Comparison of ENCODE assay signal across 17 mouse cellular contexts in genomic region chr5:130117932-130118331, GRCm38 (mm10). TPM values are rescaled to one million over a fixed set of nuclear protein-coding genes. Genes with fewer than 3 reads are reported as not detected.
DNase-seq lines count a peak whose midpoint lies in the region; ATAC-seq lines count a peak whose summit lies in the region.
"Had no signal": no experiment of that assay in that cellular context is flagged by ENCODE, and none has a peak within 500 bp of the region (broad histone marks: within the 10 kb centered on the region; RNA-seq: fewer than 3 reads in every experiment).

No protein-coding gene starts in this region.

- peaks cover 4% of the 10 kb centered on the region; the same call in 1 of the 2 replicates for H3K4me1 ChIP-seq in hindbrain, embryonic 13.5 days (replicated peaks)
- H3K4me1 ChIP-seq in hindbrain, embryonic 12.5 days = peaks cover 12% of the 10 kb centered on the region
- H3K4me1 ChIP-seq in midbrain, embryonic 15.5 days = no peaks in the 10 kb centered on the region
- H3K4me1 ChIP-seq in midbrain, embryonic 16.5 days (ENCODE audit: control insufficient read depth, insufficient read depth, low read length) = 0 out of 2 replicates have a peak, but pooled peaks cover 2% of the 10 kb centered on the region
- peaks cover 48% of the 10 kb centered on the region for H3K4me1 ChIP-seq in limb, embryonic 13.5 days
- H3K4me1 ChIP-seq in forebrain, embryonic 10.5 days = peaks cover 10% of the 10 kb centered on the region; the same call in 1 of the 2 replicates
- H3K4me1 ChIP-seq in forebrain, embryonic 13.5 days = no peaks in the 10 kb centered on the region
- H3K4me1 ChIP-seq: liver, embryonic 13.5 days had no signal

- H3K9me3 ChIP-seq in hindbrain, embryonic 13.5 days = no peaks in the 10 kb centered on the region
- H3K9me3 ChIP-seq in hindbrain, embryonic 12.5 days (replicated peaks) = no peaks in the 10 kb centered on the region
- no peaks in the 10 kb centered on the region for H3K9me3 ChIP-seq in midbrain, embryonic 15.5 days
- H3K9me3 ChIP-seq in midbrain, embryonic 16.5 days (replicated peaks; ENCODE audit: control insufficient read depth, low read length, poor library complexity, severe bottlenecking) = no peaks in the 10 kb centered on the region
- H3K9me3 ChIP-seq in limb, embryonic 13.5 days = no peaks in the 10 kb centered on the region
- H3K9me3 ChIP-seq in forebrain, embryonic 10.5 days = no peaks in the 10 kb centered on the region
- H3K9me3 ChIP-seq in forebrain, embryonic 13.5 days (replicated peaks) = no peaks in the 10 kb centered on the region
- H3K9me3 ChIP-seq: hindbrain, embryonic 10.5 days; liver, embryonic 13.5 days had no signal

- no peaks in the 10 kb centered on the region for H3K27me3 ChIP-seq in hindbrain, embryonic 13.5 days
- H3K27me3 ChIP-seq in hindbrain, embryonic 12.5 days = no peaks in the 10 kb centered on the region
- H3K27me3 ChIP-seq in midbrain, embryonic 15.5 days (replicated peaks) = no peaks in the 10 kb centered on the region
- no peaks in the 10 kb centered on the region for H3K27me3 ChIP-seq in midbrain, embryonic 16.5 days (ENCODE audit: control insufficient read depth, insufficient read depth, low read depth, low read length)
- no peaks in the 10 kb centered on the region for H3K27me3 ChIP-seq in limb, embryonic 13.5 days
- no peaks in the 10 kb centered on the region for H3K27me3 ChIP-seq in forebrain, embryonic 10.5 days (ENCODE audit: poor library complexity, severe bottlenecking)
- no peaks in the 10 kb centered on the region for H3K27me3 ChIP-seq in forebrain, embryonic 13.5 days
- H3K27me3 ChIP-seq: liver, embryonic 13.5 days had no signal

- no peak overlapping the region for H3K9ac ChIP-seq in hindbrain, embryonic 13.5 days
- H3K9ac ChIP-seq in hindbrain, embryonic 12.5 days = no peak overlapping the region
- no peak overlapping the region for H3K9ac ChIP-seq in midbrain, embryonic 15.5 days
- H3K9ac ChIP-seq in midbrain, embryonic 16.5 days (ENCODE audit: low read depth, low read length) = no peak overlapping the region
- no peak overlapping the region for H3K9ac ChIP-seq in limb, embryonic 13.5 days
- no peak overlapping the region for H3K9ac ChIP-seq in forebrain, embryonic 13.5 days
- H3K9ac ChIP-seq: liver, embryonic 13.5 days had no signal

- no peak overlapping the region for H3K4me3 ChIP-seq in hindbrain, embryonic 13.5 days
- no peak overlapping the region for H3K4me3 ChIP-seq in hindbrain, embryonic 12.5 days
- no peak overlapping the region for H3K4me3 ChIP-seq in midbrain, embryonic 15.5 days
- H3K4me3 ChIP-seq in midbrain, embryonic 16.5 days (ENCODE audit: low read depth, low read length) = no peak overlapping the region
- H3K4me3 ChIP-seq in limb, embryonic 13.5 days = no peak overlapping the region
- H3K4me3 ChIP-seq in forebrain, embryonic 10.5 days = no peak overlapping the region
- H3K4me3 ChIP-seq in forebrain, embryonic 13.5 days = no peak overlapping the region
- H3K4me3 ChIP-seq: hindbrain, embryonic 10.5 days; liver, embryonic 13.5 days had no signal

- no peak for DNase-seq in forebrain, embryonic 10.5 days (ENCODE audit: extremely low spot score, low spot score)
- DNase-seq: adrenal gland, postnatal 10 days; cerebellum, adult 11-12 months; cerebellum, postnatal 25 days; gastrocnemius, postnatal 25 days; kidney, postnatal 36 days; liver, embryonic 13.5 days; retina, postnatal 1 day had no signal

- H3K36me3 ChIP-seq in hindbrain, embryonic 13.5 days = peaks cover 20% of the 10 kb centered on the region
- H3K36me3 ChIP-seq in hindbrain, embryonic 12.5 days = 0 out of 2 replicates have a peak, but pooled peaks cover 8% of the 10 kb centered on the region
- 0 out of 2 replicates have a peak, but pooled peaks cover 3% of the 10 kb centered on the region for H3K36me3 ChIP-seq in midbrain, embryonic 15.5 days (replicated peaks)
- no peaks in the 10 kb centered on the region for H3K36me3 ChIP-seq in midbrain, embryonic 16.5 days (ENCODE audit: control insufficient read depth, insufficient read depth, low read length)
- peaks cover 35% of the 10 kb centered on the region for H3K36me3 ChIP-seq in limb, embryonic 13.5 days
- peaks cover 52% of the 10 kb centered on the region for H3K36me3 ChIP-seq in forebrain, embryonic 10.5 days (replicated peaks)
- peaks cover 14% of the 10 kb centered on the region for H3K36me3 ChIP-seq in forebrain, embryonic 13.5 days (ENCODE audit: poor library complexity, severe bottlenecking)

- H3K27ac ChIP-seq in hindbrain, embryonic 13.5 days = peak overlapping the region; percentile 6; the same call in 1 of the 2 replicates
- no peak overlapping the region for H3K27ac ChIP-seq in hindbrain, embryonic 12.5 days
- 0 out of 2 replicates have a peak overlapping the region, but pooled peaks have one; percentile 26 for H3K27ac ChIP-seq in midbrain, embryonic 15.5 days
- no peak overlapping the region for H3K27ac ChIP-seq in midbrain, embryonic 16.5 days (ENCODE audit: low read length)
- peak overlapping the region; percentile 66; the same call in 1 of the 2 replicates for H3K27ac ChIP-seq in limb, embryonic 13.5 days
- no peak overlapping the region for H3K27ac ChIP-seq in forebrain, embryonic 10.5 days
- no peak overlapping the region for H3K27ac ChIP-seq in forebrain, embryonic 13.5 days
- H3K27ac ChIP-seq: hindbrain, embryonic 10.5 days; liver, embryonic 13.5 days had no signal

- WGBS in hindbrain, embryonic 13.5 days = 79% methylated on average over 6 of the region's 6 CpGs
- 82% methylated on average over 6 of the region's 6 CpGs for WGBS in hindbrain, embryonic 12.5 days
- 82% methylated on average over 6 of the region's 6 CpGs for WGBS in midbrain, embryonic 15.5 days
- WGBS in midbrain, embryonic 16.5 days = 80% methylated on average over 6 of the region's 6 CpGs
- WGBS in limb, embryonic 13.5 days = 49% methylated on average over 6 of the region's 6 CpGs
- 91% methylated on average over 6 of the region's 6 CpGs for WGBS in forebrain, embryonic 10.5 days
- WGBS in forebrain, embryonic 13.5 days = 83% methylated on average over 6 of the region's 6 CpGs

- no peak overlapping the region for H3K4me2 ChIP-seq in hindbrain, embryonic 13.5 days
- H3K4me2 ChIP-seq in hindbrain, embryonic 12.5 days (replicated peaks) = no peak overlapping the region
- no peak overlapping the region for H3K4me2 ChIP-seq in midbrain, embryonic 15.5 days
- no peak overlapping the region for H3K4me2 ChIP-seq in midbrain, embryonic 16.5 days (ENCODE audit: low read length)
- no peak overlapping the region for H3K4me2 ChIP-seq in limb, embryonic 13.5 days (replicated peaks)
- H3K4me2 ChIP-seq in forebrain, embryonic 13.5 days = no peak overlapping the region
- H3K4me2 ChIP-seq: liver, embryonic 13.5 days had no signal

- no peak for ATAC-seq in hindbrain, embryonic 13.5 days (ENCODE audit: low FRiP score)
- ATAC-seq in hindbrain, embryonic 12.5 days (ENCODE audit: low FRiP score) = no peak
- ATAC-seq in midbrain, embryonic 15.5 days (replicated peaks) = no peak
- ATAC-seq in midbrain, embryonic 16.5 days = no peak
- no peak for ATAC-seq in limb, embryonic 13.5 days (ENCODE audit: low FRiP score, low read depth)
- no peak for ATAC-seq in forebrain, embryonic 13.5 days
- ATAC-seq: inflammation-experienced regulatory T-cells, adult 6 months; lung, postnatal 0 days had no signal

RNA-seq across cellular contexts. Expression of gene Kctd7, which starts 26.7 kb away (rescaled TPM):
- polyA plus RNA-seq in hindbrain, embryonic 13.5 days (2015; fragmentation: Nextera tagmentation; extraction: Ambion mirVana) = 13.2 and 13.7 TPM in 2 replicates
- polyA plus RNA-seq in hindbrain, embryonic 12.5 days (2016; fragmentation: Nextera tagmentation; extraction: Ambion mirVana) = 8.7 and 10.1 TPM in 2 replicates
- polyA plus RNA-seq in midbrain, embryonic 15.5 days (2015; fragmentation: Nextera tagmentation; extraction: Ambion mirVana) = 18.0 and 19.9 TPM in 2 replicates
- polyA plus RNA-seq in midbrain, embryonic 16.5 days (2015; fragmentation: Nextera tagmentation; extraction: Ambion mirVana) = 20.2 and 21.4 TPM in 2 replicates
- polyA plus RNA-seq in limb, embryonic 13.5 days (2015; fragmentation: Nextera tagmentation; extraction: Ambion mirVana) = 6.7 and 7.0 TPM in 2 replicates
- polyA plus RNA-seq in forebrain, embryonic 10.5 days (2016; fragmentation: Nextera tagmentation; extraction: Ambion mirVana) = 3.6 and 3.9 TPM in 2 replicates
- polyA plus RNA-seq in forebrain, embryonic 13.5 days (2015; fragmentation: Nextera tagmentation; extraction: Ambion mirVana) = 8.3 and 8.9 TPM in 2 replicates

RNA-seq across cellular contexts. Expression of gene Tpst1, which starts 44.8 kb away (rescaled TPM):
- 52.5 and 52.8 TPM in 2 replicates for polyA plus RNA-seq in hindbrain, embryonic 13.5 days (2015; fragmentation: Nextera tagmentation; extraction: Ambion mirVana)
- polyA plus RNA-seq in hindbrain, embryonic 12.5 days (2016; fragmentation: Nextera tagmentation; extraction: Ambion mirVana) = 57.0 and 62.9 TPM in 2 replicates
- polyA plus RNA-seq in midbrain, embryonic 15.5 days (2015; fragmentation: Nextera tagmentation; extraction: Ambion mirVana) = 54.7 and 59.4 TPM in 2 replicates
- polyA plus RNA-seq in midbrain, embryonic 16.5 days (2015; fragmentation: Nextera tagmentation; extraction: Ambion mirVana) = 52.9 and 56.8 TPM in 2 replicates
- 99.2 and 104 TPM in 2 replicates for polyA plus RNA-seq in limb, embryonic 13.5 days (2015; fragmentation: Nextera tagmentation; extraction: Ambion mirVana)
- 54.9 and 57.0 TPM in 2 replicates for polyA plus RNA-seq in forebrain, embryonic 10.5 days (2016; fragmentation: Nextera tagmentation; extraction: Ambion mirVana)
- polyA plus RNA-seq in forebrain, embryonic 13.5 days (2015; fragmentation: Nextera tagmentation; extraction: Ambion mirVana) = 47.5 and 50.2 TPM in 2 replicates

RNA-seq across cellular contexts. Expression of gene Rabgef1, which starts 53.7 kb away (rescaled TPM):
- polyA plus RNA-seq in hindbrain, embryonic 13.5 days (2015; fragmentation: Nextera tagmentation; extraction: Ambion mirVana) = 40.6 and 40.8 TPM in 2 replicates
- polyA plus RNA-seq in hindbrain, embryonic 12.5 days (2016; fragmentation: Nextera tagmentation; extraction: Ambion mirVana) = 33.3 and 38.2 TPM in 2 replicates
- 41.1 and 46.4 TPM in 2 replicates for polyA plus RNA-seq in midbrain, embryonic 15.5 days (2015; fragmentation: Nextera tagmentation; extraction: Ambion mirVana)
- 46.7 and 48.7 TPM in 2 replicates for polyA plus RNA-seq in midbrain, embryonic 16.5 days (2015; fragmentation: Nextera tagmentation; extraction: Ambion mirVana)
- 25.8 and 26.6 TPM in 2 replicates for polyA plus RNA-seq in limb, embryonic 13.5 days (2015; fragmentation: Nextera tagmentation; extraction: Ambion mirVana)
- polyA plus RNA-seq in forebrain, embryonic 10.5 days (2016; fragmentation: Nextera tagmentation; extraction: Ambion mirVana) = 23.3 and 25.4 TPM in 2 replicates
- polyA plus RNA-seq in forebrain, embryonic 13.5 days (2015; fragmentation: Nextera tagmentation; extraction: Ambion mirVana) = 32.8 and 34.6 TPM in 2 replicates

Comparison
In these comparisons a context has a peak if more than half of its experiments do, and no peak if none do; other contexts are left out.
1. H3K27ac ChIP-seq: peak in hindbrain, embryonic 13.5 days (single experiment), midbrain, embryonic 15.5 days (single experiment) and limb, embryonic 13.5 days (single experiment); none in hindbrain, embryonic 12.5 days (single experiment), midbrain, embryonic 16.5 days (single experiment), forebrain, embryonic 10.5 days (single experiment) and forebrain, embryonic 13.5 days (single experiment).